Comparison of ENCODE assay signal across 8 mouse cellular contexts in the genomic region with DNA sequence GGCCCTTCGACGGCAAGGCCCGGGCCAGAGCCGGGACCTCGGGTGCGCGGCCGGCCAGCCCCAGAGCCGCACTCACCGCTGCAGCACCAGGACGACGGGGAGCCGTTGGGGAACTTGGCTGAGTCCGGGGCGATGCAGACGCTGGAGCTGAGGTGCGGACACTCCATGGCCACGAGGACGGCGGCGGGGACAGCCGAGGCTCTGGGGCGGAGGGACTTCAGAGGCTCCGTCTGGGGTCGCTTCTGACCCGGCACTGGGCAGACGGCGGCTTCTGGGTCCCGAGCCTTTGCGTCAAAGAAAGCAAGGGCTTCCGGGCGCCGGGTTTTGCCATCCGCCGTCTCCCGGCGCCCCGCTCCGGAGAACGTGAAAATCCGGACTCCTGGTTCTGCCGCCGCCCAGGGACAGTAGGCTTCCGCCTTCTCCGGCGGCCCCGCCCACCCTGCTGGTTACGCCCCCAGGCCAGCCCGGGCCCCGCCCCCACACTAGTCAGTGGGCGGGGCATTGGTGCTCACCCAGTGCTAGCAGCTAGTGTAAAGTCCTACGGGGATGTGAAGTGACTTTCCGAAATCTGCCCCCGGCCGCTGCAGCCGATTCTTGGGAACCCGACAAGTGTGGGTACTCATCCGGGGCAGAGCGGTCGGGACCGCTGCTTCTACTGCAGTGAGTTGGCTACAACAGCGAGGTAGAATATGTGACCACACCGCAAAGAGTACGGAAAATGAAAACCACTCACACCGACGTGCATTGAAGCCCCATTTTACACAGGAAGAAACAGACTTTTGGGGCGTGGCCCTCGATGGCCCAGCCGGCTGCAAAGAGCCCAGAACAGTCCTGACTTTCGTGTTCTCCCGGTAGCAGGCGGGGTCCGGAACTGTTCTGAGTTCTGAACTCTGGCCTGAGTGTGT. TPM values are rescaled to one million over a fixed set of nuclear protein-coding genes. Genes with fewer than 3 reads are reported as not detected.
A peak's percentile ranks its signal among the peaks of the same experiment; 100 is the strongest.
DNase-seq lines count a peak whose midpoint lies in the region; ATAC-seq and TF ChIP-seq lines count a peak whose summit lies in the region.

A gene (minus strand): TSS at position 435 of the 905 bp plus-strand sequence.

- CTCF ChIA-PET in Patski (lab: Charles Lee) = no interaction called here

- in situ Hi-C loops in Patski (cut with MboI; ENCODE audit: low pct_unique_long_range_greater_than_20kb) = no loop called here

- H3K36me3 ChIP-seq in hindbrain, embryonic 14.5 days (replicated peaks; ENCODE audit: control insufficient read depth, insufficient read depth) = no peaks in the 10 kb centered on the region

- no peaks in the 10 kb centered on the region for H3K9me3 ChIP-seq in hindbrain, embryonic 14.5 days (ENCODE audit: control insufficient read depth, low read length)

- peak within 1 kb of the TSS; percentile 65 for H3K4me2 ChIP-seq in hindbrain, embryonic 14.5 days (replicated peaks)

- ATAC-seq in Patski = peak; percentile 78
- ATAC-seq in hindbrain, embryonic 14.5 days (ENCODE audit: low FRiP score) = peak; percentile 92

- H3K27me3 ChIP-seq in Patski = no peaks in the 10 kb centered on the region
- H3K27me3 ChIP-seq in hindbrain, embryonic 14.5 days (ENCODE audit: control insufficient read depth, insufficient read depth, low read length) = no peaks in the 10 kb centered on the region

- TF ChIP-seq CTCF in Patski (IDR thresholded peaks at IDR 0.05) = no peak

- peak within 1 kb of the TSS; percentile 95 for H3K9ac ChIP-seq in hindbrain, embryonic 14.5 days

- peak; percentile 85 for DNase-seq in Patski (ENCODE audit: low read depth, low spot score)
- DNase-seq in cerebellum, postnatal 14 days = peak; percentile 97 to 99
- peak; percentile 92 to 96 for DNase-seq in frontal cortex, postnatal 25 days (ENCODE audit: low spot score in 2 of 2)
- peak; percentile 92 for DNase-seq in hindbrain, embryonic 14.5 days (ENCODE audit: low spot score)
- DNase-seq in layer of hippocampus, postnatal 36 days = peak; percentile 92 to 93
- peak; percentile 95 for DNase-seq in lung, postnatal 36 days
- DNase-seq in retina, postnatal 1 day = peak; percentile 98
- DNase-seq in urinary bladder, adult 18-20 months (ENCODE audit: low spot score in 2 of 2) = peak; percentile 92 to 100

- peak within 1 kb of the TSS; percentile 93 for H3K4me3 ChIP-seq in hindbrain, embryonic 14.5 days (replicated peaks; ENCODE audit: low read length)

- H3K4me1 ChIP-seq in hindbrain, embryonic 14.5 days (replicated peaks; ENCODE audit: control insufficient read depth, insufficient read depth, low read length) = peaks cover 29% of the 10 kb centered on the region

- under 1% methylated on average over 70 of the region's 73 CpGs for WGBS in hindbrain, embryonic 14.5 days

- H3K27ac ChIP-seq in hindbrain, embryonic 14.5 days = peak within 1 kb of the TSS; percentile 87

- POLR2A ChIA-PET in Patski (lab: Charles Lee) = interaction anchor here (1.0 kb wide), 1 partner anchor 34 kb away, joined by 5 read pairs; no protein-coding TSS in a partner anchor

RNA-seq across cellular contexts. Expression of the gene that starts here (rescaled TPM):
- polyA plus RNA-seq in Patski (2021) = 57.5 TPM
- polyA plus RNA-seq in hindbrain, embryonic 14.5 days (2014; fragmentation: Nextera tagmentation; extraction: Ambion mirVana) = 64.8 and 72.7 TPM in 2 replicates
- total RNA-seq in layer of hippocampus, postnatal 36 days (2021) = 10 to 100 TPM; 31.8 to 41.9 TPM

Comparison
In these comparisons a context has a peak if more than half of its experiments do, and no peak if none do; other contexts are left out.
1. Peak in every context shown above with its lines: DNase-seq, ATAC-seq, H3K4me3 ChIP-seq and H3K27ac ChIP-seq.